Mouse (Mus musculus): Measurements from ENCODE around the gene Map7d3. TPM values are rescaled to one million over a fixed set of nuclear protein-coding genes. Genes with fewer than 3 reads are reported as not detected.

The Map7d3 gene
- polyA plus RNA-seq (2017; shearing (Covaris generic)): under 1 TPM; 0.31 to 0.32 TPM

GRCm38 (mm10) chrX:56821765-56822603 lies at the start of gene Map7d3:
Gene Map7d3, minus strand, starts transcription at chrX:56822326.

GRCm38 (mm10) chrX:56869863-56870262 lies 47.7 kb upstream of the Map7d3 start, which contains the start of gene Adgrg4:
Gene Adgrg4, plus strand, starts transcription at chrX:56870163.

Other genes with a start within 250 kb of the Map7d3 start
- 1 to 10 TPM; 7.4 TPM for gene Mmgt1, start 224.3 kb downstream of the Map7d3 start, polyA plus RNA-seq (2017; shearing (Covaris generic))
- 10 to 100 TPM; 15.9 to 20.0 TPM for gene Slc9a6, start 212.6 kb downstream of the Map7d3 start, polyA plus RNA-seq (2017; shearing (Covaris generic))
- under 1 TPM in 1 of 2 experiments, not detected in 1; 0.10 TPM for gene Fhl1, start 90.5 kb downstream of the Map7d3 start, polyA plus RNA-seq (2017; shearing (Covaris generic))
- under 1 TPM in 1 of 2 experiments, not detected in 1; 0.01 TPM for gene Adgrg4, start 47.8 kb upstream of the Map7d3 start, polyA plus RNA-seq (2017; shearing (Covaris generic))
- gene Brs3, start 220.7 kb upstream of the Map7d3 start, polyA plus RNA-seq (2017; shearing (Covaris generic)): under 1 TPM in 1 of 2 experiments, not detected in 1; 0.10 TPM
- gene Htatsf1, start 231.3 kb upstream of the Map7d3 start, polyA plus RNA-seq (2017; shearing (Covaris generic)): 10 to 100 TPM; 50.8 to 67.2 TPM

All from activated CD4-positive, CD25-positive, alpha-beta regulatory T cell (primary cell).